Mouse (Mus musculus) hindbrain, embryonic 12.5 days (tissue): ENCODE results near the gene Epn3. TPM values are rescaled to one million over a fixed set of nuclear protein-coding genes. Genes with fewer than 3 reads are reported as not detected.

Source experiments
- ATAC-seq: fragments of 200-750 bp; cut with Nextera tagmentation; 2 replicates; pipeline ENCODE4 v1.8.0; 2017; ENCODE audit warnings: moderate TSS enrichment; ENCODE audit not compliant: low FRiP score
- H3K27ac ChIP-seq: fragments of 300-500 bp; sonication (generic); 2 replicates; pipeline ENCODE4 v1.5.1; 2016; ENCODE audit warnings: mild to moderate bottlenecking
- H3K27me3 ChIP-seq: fragments of 300-500 bp; sonication (generic); 2 replicates; pipeline ENCODE4 v1.6.1; 2016; ENCODE audit warnings: mild to moderate bottlenecking
- H3K36me3 ChIP-seq: fragments of 300-500 bp; sonication (generic); 2 replicates; pipeline ENCODE4 v1.6.1; 2016; ENCODE audit warnings: mild to moderate bottlenecking
- H3K4me1 ChIP-seq: fragments of 300-500 bp; sonication (generic); 2 replicates; pipeline ENCODE4 v1.6.1; 2016
- H3K4me2 ChIP-seq: fragments of 300-500 bp; sonication (generic); replicated peaks from 2 replicates; pipeline ENCODE4 v1.6.1; 2016; ENCODE audit warnings: mild to moderate bottlenecking
- H3K4me3 ChIP-seq: fragments of 300-500 bp; sonication (generic); 2 replicates; pipeline ENCODE4 v1.5.1; 2016; ENCODE audit warnings: mild to moderate bottlenecking
- H3K9ac ChIP-seq: fragments of 300-500 bp; sonication (generic); 2 replicates; pipeline ENCODE4 v1.6.1; 2016; ENCODE audit warnings: mild to moderate bottlenecking, moderate library complexity
- H3K9me3 ChIP-seq: fragments of 300-500 bp; sonication (generic); replicated peaks from 2 replicates; pipeline ENCODE4 v1.6.1; 2016; ENCODE audit warnings: mild to moderate bottlenecking
- WGBS: fragments of 180-500 bp; shearing (Covaris S2); methylation state at CpG from one replicate; pipeline ENCODE4 v1.1.7; 2016; 5-methylcytosine and 5-hydroxymethylcytosine counted together
- polyA plus RNA-seq: library from polyadenylated mRNA; unstranded; fragments of >200 nt; fragmentation: Nextera tagmentation; extraction: Ambion mirVana; gene quantifications from 2 replicates; pipeline ENCODE4 v1.2.1, GENCODE M21; 2016

Gene Epn3
- polyA plus RNA-seq, 1 experiment from 2014 or later: 2.5 TPM

DNA sequence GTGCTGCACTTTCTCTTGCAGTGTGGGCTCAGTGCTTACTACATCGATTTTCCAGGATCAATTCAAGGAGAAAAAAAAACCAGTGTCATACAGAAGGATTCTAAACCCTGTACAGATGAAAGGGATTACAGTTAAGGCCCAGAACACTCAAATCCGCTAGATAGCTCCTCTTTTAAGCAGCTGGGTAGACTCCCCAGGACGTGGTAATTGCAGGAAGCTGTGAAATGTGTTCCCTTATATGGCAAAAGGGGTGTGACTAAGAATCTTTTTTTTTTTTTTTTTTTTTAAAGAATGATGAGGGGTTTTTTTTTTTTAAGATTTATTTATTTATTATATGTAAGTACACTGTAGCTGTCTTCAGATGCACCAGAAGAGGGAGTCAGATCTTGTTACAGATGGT lies 29.1 kb upstream of the Epn3 start:
- H3K36me3 ChIP-seq: no peaks in the 10 kb centered on the region
- H3K27ac ChIP-seq: no peak overlapping the region
- H3K4me3 ChIP-seq: no peak overlapping the region
- 54% methylated on average over 3 of the region's 3 CpGs for WGBS
- no peak overlapping the region for H3K4me2 ChIP-seq
- H3K9ac ChIP-seq: no peak overlapping the region
- H3K9me3 ChIP-seq: no peaks in the 10 kb centered on the region
- H3K4me1 ChIP-seq: peaks cover 8% of the 10 kb centered on the region
- ATAC-seq: no peak
- H3K27me3 ChIP-seq: no peaks in the 10 kb centered on the region

DNA sequence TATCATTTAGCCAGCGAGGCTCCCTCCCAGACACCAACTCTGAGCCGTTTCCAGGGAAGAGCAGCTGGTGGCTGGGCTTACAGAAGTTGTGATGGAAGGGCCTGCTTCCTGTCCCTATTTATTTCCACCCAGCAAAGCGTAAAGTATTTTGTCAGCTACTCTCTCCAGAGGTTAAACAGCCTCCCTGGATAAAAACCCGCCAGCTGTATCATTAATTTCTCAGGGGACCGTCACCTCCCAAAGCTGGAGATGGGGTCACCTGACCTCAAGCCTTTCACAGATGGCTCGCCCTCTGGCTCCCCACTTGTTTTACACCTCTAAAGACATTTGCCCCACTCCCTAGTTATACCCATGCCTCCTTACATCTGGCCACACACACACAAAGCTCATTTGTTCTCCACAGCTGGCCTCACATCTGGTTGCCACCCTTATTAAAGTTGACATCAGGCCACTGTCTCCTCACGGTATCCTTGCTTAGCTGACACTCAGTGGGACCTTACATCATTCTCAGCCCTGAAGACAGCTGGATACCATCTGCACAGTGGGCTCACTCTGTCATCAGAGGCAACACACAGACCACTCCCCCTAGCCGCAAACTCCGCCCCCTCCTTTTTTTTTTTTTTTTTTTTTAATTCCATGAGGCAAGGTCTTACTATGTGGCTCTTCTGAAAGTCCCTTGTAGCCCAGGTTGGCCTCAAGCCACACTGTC lies 26.6 kb upstream of the Epn3 start:
- peak; percentile 16; the same call in 1 of the 2 replicates for ATAC-seq

DNA sequence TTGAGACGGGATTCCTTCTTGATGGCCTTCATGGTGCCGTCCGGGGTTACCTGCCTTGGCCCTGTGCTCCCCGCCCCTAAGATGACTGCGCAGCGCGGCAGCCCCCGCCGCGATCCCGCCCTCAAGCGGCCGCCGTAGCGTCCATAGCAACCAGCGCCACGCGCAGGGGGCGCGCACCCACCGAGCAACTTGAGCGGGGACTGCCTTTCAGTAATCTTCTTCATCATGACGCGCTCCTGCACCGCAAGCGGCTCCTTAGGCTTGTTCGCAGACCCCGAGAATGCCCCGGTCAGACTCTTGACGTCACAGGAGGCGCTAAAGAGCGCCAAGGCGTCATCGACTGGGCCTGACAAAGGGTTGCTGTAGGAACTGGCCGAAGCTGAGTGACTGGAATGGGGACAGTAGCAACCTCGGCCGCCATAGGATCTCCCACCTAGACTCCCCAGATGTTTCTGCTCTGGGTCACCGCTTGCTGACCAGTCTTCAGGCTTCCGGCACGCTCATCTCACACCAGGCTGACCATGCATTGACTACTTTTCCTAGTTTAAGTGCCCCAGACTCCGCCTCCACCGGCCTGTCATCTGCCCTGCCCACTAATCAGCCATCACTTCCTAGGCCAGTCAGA lies 21.6 kb upstream of the Epn3 start, which contains the start of gene Mycbpap:
TSS of gene Mycbpap (minus strand) at position 524 of the 625 bp plus-strand sequence.
- WGBS: under 1% methylated on average over 42 of the region's 42 CpGs

More for the DNA sequence above, 26.6 kb upstream of the Epn3 start:
- H3K4me2 ChIP-seq: no peak overlapping the region
- no peaks in the 10 kb centered on the region for H3K9me3 ChIP-seq
- no peak overlapping the region for H3K9ac ChIP-seq
- no peak overlapping the region for H3K27ac ChIP-seq
- 37% methylated on average over 9 of the region's 9 CpGs for WGBS
- H3K27me3 ChIP-seq: 0 out of 2 replicates have a peak, but pooled peaks cover 2% of the 10 kb centered on the region
- H3K4me1 ChIP-seq: peaks cover 12% of the 10 kb centered on the region
- no peak overlapping the region for H3K4me3 ChIP-seq
- H3K36me3 ChIP-seq: no peaks in the 10 kb centered on the region

DNA sequence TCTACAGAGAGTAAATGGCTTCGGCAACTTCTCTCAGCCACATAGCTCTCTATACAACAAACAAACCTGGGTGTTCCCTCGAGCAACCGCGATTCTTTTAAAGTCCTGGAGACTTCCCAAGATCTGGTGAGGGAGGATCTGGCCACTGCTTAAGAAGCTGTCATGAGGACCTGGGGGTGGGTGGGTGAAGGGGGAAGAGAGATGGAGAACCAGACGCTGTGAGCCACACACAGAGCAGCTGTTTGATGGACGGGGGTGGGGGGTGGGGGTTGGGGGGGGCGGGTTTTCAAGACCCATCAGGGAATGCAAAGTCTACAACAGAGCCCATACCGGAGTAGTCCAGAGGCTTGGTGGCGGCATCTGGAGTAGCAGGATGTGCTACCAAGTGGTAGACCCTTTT lies 13.7 kb upstream of the Epn3 start:
- no peak overlapping the region for H3K9ac ChIP-seq
- 0 out of 2 replicates have a peak, but pooled peaks cover 2% of the 10 kb centered on the region for H3K9me3 ChIP-seq
- no peak overlapping the region for H3K27ac ChIP-seq
- H3K27me3 ChIP-seq: no peaks in the 10 kb centered on the region
- H3K4me3 ChIP-seq: no peak overlapping the region
- no peak overlapping the region for H3K4me2 ChIP-seq
- 69% methylated on average over 7 of the region's 9 CpGs for WGBS
- H3K4me1 ChIP-seq: no peaks in the 10 kb centered on the region
- H3K36me3 ChIP-seq: no peaks in the 10 kb centered on the region
- no peak for ATAC-seq

More for the DNA sequence above, 21.6 kb upstream of the Epn3 start, which contains the start of gene Mycbpap:
- peak within 1 kb of the TSS; percentile 55 for H3K4me3 ChIP-seq
- peak within 1 kb of the TSS; percentile 78 for H3K4me2 ChIP-seq
- peak within 1 kb of the TSS; percentile 36; the same call in 1 of the 2 replicates for H3K27ac ChIP-seq
- H3K27me3 ChIP-seq: 0 out of 2 replicates have a peak, but pooled peaks cover 2% of the 10 kb centered on the region
- ATAC-seq: peak; percentile 84
- no peaks in the 10 kb centered on the region for H3K36me3 ChIP-seq
- peak within 1 kb of the TSS; percentile 70 for H3K9ac ChIP-seq
- H3K4me1 ChIP-seq: peaks cover 15% of the 10 kb centered on the region
- no peaks in the 10 kb centered on the region for H3K9me3 ChIP-seq

DNA sequence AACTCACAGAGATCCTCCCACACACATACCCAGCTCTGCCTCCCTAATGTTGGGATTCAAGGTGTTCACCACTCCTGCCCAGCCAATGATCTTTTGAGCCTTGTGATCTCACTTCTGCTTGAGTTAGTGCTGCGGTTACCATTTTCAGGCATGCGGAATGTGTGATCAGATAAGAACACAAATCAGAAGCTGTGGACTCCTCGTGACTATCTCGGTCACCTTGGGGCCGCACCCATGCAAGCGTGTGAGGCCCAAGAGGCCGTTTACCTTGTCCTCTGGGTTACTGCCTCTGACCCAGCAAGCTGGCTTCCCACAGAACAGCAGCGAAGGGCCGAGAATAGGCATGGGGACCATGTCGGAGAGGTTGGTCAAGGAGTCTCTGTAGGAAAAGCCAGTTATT lies 9.2 kb upstream of the Epn3 start:
- H3K4me1 ChIP-seq: no peaks in the 10 kb centered on the region
- H3K27me3 ChIP-seq: no peaks in the 10 kb centered on the region
- H3K27ac ChIP-seq: no peak overlapping the region
- no peak overlapping the region for H3K4me3 ChIP-seq
- H3K4me2 ChIP-seq: no peak overlapping the region
- no peaks in the 10 kb centered on the region for H3K36me3 ChIP-seq
- 0 out of 2 replicates have a peak, but pooled peaks cover 2% of the 10 kb centered on the region for H3K9me3 ChIP-seq
- no peak overlapping the region for H3K9ac ChIP-seq
- WGBS: 92% methylated on average over 10 of the region's 10 CpGs
- no peak for ATAC-seq

DNA sequence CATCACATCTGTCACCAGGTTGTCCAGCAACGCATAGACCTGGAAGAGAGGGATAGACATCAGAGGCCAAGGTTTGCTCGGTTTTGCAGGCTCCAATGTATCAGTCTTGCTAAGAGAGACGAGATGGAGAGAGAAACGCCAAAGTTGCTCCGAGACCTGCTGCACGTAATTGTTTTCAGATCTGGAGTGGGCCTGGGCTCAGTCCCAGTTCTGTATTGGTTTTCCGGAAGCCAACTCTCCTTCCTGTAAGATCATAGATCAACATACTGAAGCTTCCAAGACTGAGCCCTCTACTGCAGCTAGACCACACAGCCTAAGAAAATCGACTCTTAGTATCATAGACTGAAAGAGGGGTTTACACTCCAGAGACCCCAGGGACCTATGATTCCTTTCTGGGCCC lies 1.7 kb upstream of the Epn3 start:
- no peaks in the 10 kb centered on the region for H3K9me3 ChIP-seq
- peaks cover 26% of the 10 kb centered on the region for H3K4me1 ChIP-seq
- peaks cover 49% of the 10 kb centered on the region for H3K27me3 ChIP-seq
- no peak overlapping the region for H3K27ac ChIP-seq
- H3K9ac ChIP-seq: no peak overlapping the region
- 84% methylated on average over 8 of the region's 8 CpGs for WGBS
- no peak for ATAC-seq
- H3K4me3 ChIP-seq: no peak overlapping the region
- H3K4me2 ChIP-seq: no peak overlapping the region
- H3K36me3 ChIP-seq: no peaks in the 10 kb centered on the region

DNA sequence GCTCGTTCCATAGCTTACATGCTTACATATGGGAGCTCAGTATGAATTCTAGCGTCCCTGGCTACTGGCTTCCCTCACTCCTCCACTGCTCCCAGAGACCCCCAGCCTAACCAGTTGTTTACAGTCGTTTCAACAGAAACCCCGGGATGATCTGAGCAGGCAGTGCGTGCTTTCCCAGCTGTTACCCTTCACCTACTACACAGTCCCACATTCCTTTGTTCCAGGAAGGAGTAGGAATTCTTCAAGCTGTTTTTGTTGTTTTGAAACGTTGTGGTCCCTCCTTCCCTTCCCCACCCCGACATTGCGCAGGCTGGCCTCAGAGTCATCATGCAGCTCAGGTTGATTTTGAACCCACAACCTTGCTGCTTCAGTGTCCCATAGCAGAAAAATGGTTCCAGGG lies 588 bp upstream of the Epn3 start:
- H3K27ac ChIP-seq: no peak overlapping the region
- H3K9ac ChIP-seq: no peak overlapping the region
- no peaks in the 10 kb centered on the region for H3K36me3 ChIP-seq
- H3K4me3 ChIP-seq: no peak overlapping the region
- H3K9me3 ChIP-seq: no peaks in the 10 kb centered on the region
- no peak for ATAC-seq
- H3K27me3 ChIP-seq: peaks cover 49% of the 10 kb centered on the region
- 23% methylated on average over 8 of the region's 8 CpGs for WGBS
- peaks cover 26% of the 10 kb centered on the region for H3K4me1 ChIP-seq
- H3K4me2 ChIP-seq: peak overlapping the region; percentile 52

DNA sequence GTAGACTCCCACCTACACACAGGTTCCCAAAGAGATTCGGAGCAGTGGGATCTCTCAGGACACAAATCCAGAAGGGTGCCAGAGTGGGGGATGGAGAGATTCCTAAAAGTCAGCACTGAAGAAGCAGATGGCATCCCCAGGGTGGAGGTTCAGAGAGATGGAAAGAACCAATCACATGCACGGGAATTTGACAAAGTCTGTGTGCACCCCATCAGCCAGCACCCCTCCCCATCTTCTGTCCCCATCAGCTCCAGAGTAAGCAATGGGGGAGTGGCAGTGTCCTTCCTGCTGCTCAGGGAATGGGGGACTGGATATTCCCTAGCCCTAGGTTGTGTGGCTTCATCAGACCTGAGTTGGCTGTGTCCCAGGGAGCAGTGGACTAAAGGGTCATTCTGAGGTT lies 739 bp downstream of the Epn3 start:
- Histone ChIP-seq H3K9ac (no peak overlapping the region), H3K27me3 (peaks cover 54% of the 10 kb centered on the region), H3K27ac (no peak overlapping the region), H3K9me3 (no peaks in the 10 kb centered on the region), H3K4me1 (peaks cover 26% of the 10 kb centered on the region), H3K4me3 (peak overlapping the region; percentile 26; the same call in 1 of the 2 replicates), H3K4me2 (peak overlapping the region; percentile 52), H3K36me3 (no peaks in the 10 kb centered on the region)
- peak; percentile 29; the same call in 1 of the 2 replicates for ATAC-seq
- WGBS: 12% methylated on average over 2 of the region's 2 CpGs

DNA sequence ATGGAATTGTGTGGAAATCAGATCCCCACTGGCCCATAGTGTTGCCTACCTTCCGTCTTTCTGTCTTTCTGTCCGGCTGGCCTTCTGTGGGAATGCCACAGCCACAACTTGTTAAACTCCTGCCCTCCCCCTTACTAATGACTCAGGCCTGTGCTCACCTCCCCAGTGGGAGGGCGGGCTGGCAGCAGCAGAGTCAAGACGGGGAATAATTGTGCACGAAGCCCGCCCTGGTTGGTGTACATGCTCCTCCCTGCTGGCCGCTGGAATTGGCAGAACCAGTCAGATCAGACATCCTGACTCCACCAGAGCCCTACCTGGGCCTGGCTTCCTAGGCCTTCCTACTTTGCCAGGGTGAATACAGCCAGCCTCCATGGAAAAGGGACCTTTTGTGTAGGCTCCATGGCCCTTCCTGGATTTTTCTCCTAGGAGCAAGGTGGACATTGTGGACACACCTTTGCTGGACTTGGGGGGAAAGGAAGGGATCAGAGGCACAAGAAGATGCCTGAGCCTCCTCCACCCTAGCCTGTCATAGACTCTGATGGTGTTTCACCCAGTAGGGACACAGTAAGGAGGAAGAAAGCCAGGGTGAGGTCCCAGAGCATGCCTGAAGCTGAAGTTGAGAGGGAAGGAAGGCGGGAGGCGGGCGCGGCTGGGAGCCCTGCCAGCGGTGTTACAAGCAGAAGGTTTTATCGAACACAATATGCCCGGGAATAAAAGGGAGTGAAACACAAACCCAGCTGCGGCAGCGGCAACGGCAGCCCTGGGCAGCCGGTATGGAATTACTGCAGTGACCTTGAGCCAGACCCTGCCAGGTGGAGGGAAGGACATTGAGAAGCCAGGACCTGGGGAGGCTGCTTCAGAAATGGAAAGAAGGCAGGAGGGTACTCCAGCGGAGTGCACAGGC lies 1.4 kb downstream of the Epn3 start:
- H3K9me3 ChIP-seq: no peaks in the 10 kb centered on the region
- peak overlapping the region; percentile 52 for H3K4me2 ChIP-seq
- H3K36me3 ChIP-seq: no peaks in the 10 kb centered on the region
- WGBS: 21% methylated on average over 18 of the region's 19 CpGs
- peaks cover 59% of the 10 kb centered on the region for H3K27me3 ChIP-seq
- ATAC-seq: 0 out of 2 replicates have a peak, but pooled peaks have one; percentile 22
- H3K4me3 ChIP-seq: no peak overlapping the region
- H3K9ac ChIP-seq: no peak overlapping the region
- peaks cover 26% of the 10 kb centered on the region for H3K4me1 ChIP-seq
- H3K27ac ChIP-seq: peak overlapping the region; percentile 17; the same call in 1 of the 2 replicates

DNA sequence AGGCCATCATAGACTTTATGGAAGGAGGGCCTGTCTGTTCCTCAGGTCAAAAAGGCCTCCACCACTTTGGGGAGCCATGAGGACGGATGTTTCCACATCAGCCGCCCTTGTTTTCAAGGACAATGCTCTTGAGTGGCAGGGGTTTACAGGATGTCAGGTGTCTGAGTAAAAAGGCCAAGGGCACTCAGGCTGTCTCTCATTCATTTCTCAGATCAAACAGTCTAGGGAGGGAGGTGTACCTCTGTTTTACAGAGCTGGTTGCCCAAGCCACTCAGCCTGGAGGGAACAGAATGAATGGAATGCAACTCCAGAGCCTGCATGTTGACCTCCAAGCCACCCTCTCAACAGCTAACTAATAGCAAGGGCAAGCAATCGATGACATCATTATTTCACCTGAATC lies 4.4 kb downstream of the Epn3 start:
- no peak for ATAC-seq
- 73% methylated on average over 3 of the region's 3 CpGs for WGBS
- Histone ChIP-seq H3K4me3 (no peak overlapping the region), H3K4me2 (no peak overlapping the region), H3K27ac (no peak overlapping the region), H3K9ac (no peak overlapping the region), H3K27me3 (peaks cover 66% of the 10 kb centered on the region), H3K9me3 (no peaks in the 10 kb centered on the region), H3K4me1 (peaks cover 37% of the 10 kb centered on the region), H3K36me3 (no peaks in the 10 kb centered on the region)

DNA sequence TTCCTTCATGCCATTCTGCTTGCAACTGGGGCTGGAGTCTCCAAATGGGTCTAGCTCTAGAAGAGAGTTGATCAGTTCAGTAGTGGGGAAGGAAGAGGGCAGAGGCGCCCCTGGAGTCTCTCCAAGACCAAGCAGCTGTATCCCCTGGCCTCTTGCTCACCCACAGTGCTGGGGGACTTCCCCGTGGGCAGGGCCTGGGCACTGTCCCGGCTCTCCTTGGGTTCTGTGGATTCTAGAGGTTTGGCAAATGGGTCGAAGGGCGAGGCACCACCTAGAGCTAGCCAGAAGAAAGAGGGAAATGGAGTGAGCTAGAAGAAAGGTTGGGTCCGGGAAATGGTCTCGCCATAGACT lies 8.1 kb downstream of the Epn3 start:
- H3K9me3 ChIP-seq: no peaks in the 10 kb centered on the region
- H3K4me2 ChIP-seq: peak overlapping the region; percentile 81
- no peak overlapping the region for H3K27ac ChIP-seq
- H3K27me3 ChIP-seq: peaks cover 57% of the 10 kb centered on the region
- no peak overlapping the region for H3K9ac ChIP-seq
- no peaks in the 10 kb centered on the region for H3K36me3 ChIP-seq
- WGBS: 64% methylated on average over 7 of the region's 7 CpGs
- H3K4me3 ChIP-seq: peak overlapping the region; percentile 52
- ATAC-seq: no peak
- H3K4me1 ChIP-seq: peaks cover 11% of the 10 kb centered on the region
